Mouse (Mus musculus) liver, postnatal 0 days (tissue): Measurements from ENCODE around the gene Prkrip1. TPM values are rescaled to one million over a fixed set of nuclear protein-coding genes. Genes with fewer than 3 reads are reported as not detected.

ENCODE experiments used
- ATAC-seq: fragments of 200-750 bp; cut with Nextera tagmentation; 2 replicates; pipeline ENCODE4 v1.8.0; 2017; ENCODE audit warnings: mild to moderate bottlenecking, moderate library complexity
- DNase-seq: peaks from one replicate; pipeline ENCODE4 v3.0.0-alpha.2; 2016
- H3K27ac ChIP-seq: fragments of 300-500 bp; sonication (generic); 2 replicates; pipeline ENCODE4 v1.5.1; 2014; ENCODE audit warnings: antibody characterized with exemption, moderate library complexity, mild to moderate bottlenecking, low read depth
- H3K27me3 ChIP-seq: fragments of 300-500 bp; sonication (generic); 2 replicates; pipeline ENCODE4 v1.6.1; 2014; ENCODE audit warnings: low read length, control low read depth, mixed read lengths; ENCODE audit not compliant: insufficient read depth
- H3K36me3 ChIP-seq: fragments of 300-500 bp; sonication (generic); replicated peaks from 2 replicates; pipeline ENCODE4 v1.6.1; 2014; ENCODE audit warnings: mild to moderate bottlenecking, control low read depth, low read length, moderate library complexity, mixed read lengths; ENCODE audit not compliant: insufficient read depth
- H3K4me1 ChIP-seq: fragments of 300-500 bp; sonication (generic); 2 replicates; pipeline ENCODE4 v1.6.1; 2014; ENCODE audit warnings: antibody characterized with exemption, mild to moderate bottlenecking, control low read depth; ENCODE audit not compliant: insufficient read depth
- H3K4me2 ChIP-seq: fragments of 300-500 bp; sonication (generic); 2 replicates; pipeline ENCODE4 v1.6.1; 2014; ENCODE audit warnings: low read depth, mild to moderate bottlenecking, low read length, moderate library complexity, mixed read lengths
- H3K4me3 ChIP-seq: fragments of 300-500 bp; sonication (generic); 2 replicates; pipeline ENCODE4 v1.5.1; 2014; ENCODE audit warnings: low read depth, low read length
- H3K9ac ChIP-seq: fragments of 300-500 bp; sonication (generic); replicated peaks from 2 replicates; pipeline ENCODE4 v1.6.1; 2014; ENCODE audit warnings: mild to moderate bottlenecking, moderate library complexity
- H3K9me3 ChIP-seq: fragments of 300-500 bp; sonication (generic); 2 replicates; pipeline ENCODE4 v1.6.1; 2016; ENCODE audit warnings: mild to moderate bottlenecking, control low read depth, low read length, mixed read lengths
- CTCF ChIP-seq: sonication (generic); IDR thresholded peaks from 2 replicates; pipeline ENCODE4 v1.5.1; 2016; ENCODE audit warnings: antibody characterized with exemption, low read depth
- EP300 ChIP-seq: IDR thresholded peaks from 2 replicates; pipeline ENCODE4 v1.6.1; 2016; ENCODE audit warnings: antibody characterized with exemption, low read depth, mild to moderate bottlenecking
- WGBS: fragments of 180-500 bp; shearing (Covaris S2); extraction: QIAGEN DNeasy Blood & Tissue Kit; methylation state at CpG from one replicate; pipeline ENCODE4 v1.1.7; 2014; ENCODE audit not compliant: insufficient replicate concordance; 5-methylcytosine and 5-hydroxymethylcytosine counted together
- polyA plus RNA-seq: library from polyadenylated mRNA; unstranded; fragments of >200 nt; fragmentation: Nextera tagmentation; extraction: Ambion mirVana; gene quantifications from 2 replicates; pipeline ENCODE4 v1.2.1, GENCODE M21; 2015

Gene Prkrip1
- polyA plus RNA-seq, 1 experiment from 2014 or later = 19.6 TPM

- peaks cover 24% of the 10 kb centered on the region for H3K36me3 ChIP-seq
- H3K9ac ChIP-seq = no peak overlapping the region
Measured at GRCm38 (mm10) chr5:136143161-136143755, 55.5 kb downstream of the Prkrip1 start.

GRCm38 (mm10) chr5:136142746-136143145 lies 56.0 kb downstream of the Prkrip1 start:
- Histone ChIP-seq H3K4me2 (no peak overlapping the region), H3K27ac (no peak overlapping the region), H3K27me3 (no peaks in the 10 kb centered on the region), H3K4me1 (peaks cover 5% of the 10 kb centered on the region), H3K36me3 (peaks cover 24% of the 10 kb centered on the region), H3K9ac (no peak overlapping the region), H3K9me3 (no peaks in the 10 kb centered on the region; the same call in 1 of the 2 replicates), H3K4me3 (no peak overlapping the region)
- no peak for TF ChIP-seq EP300
- peak; percentile 52 for TF ChIP-seq CTCF
- DNase-seq (no peak), ATAC-seq (no peak)
- 87% methylated on average over 5 of the region's 5 CpGs for WGBS

More at GRCm38 (mm10) chr5:136143161-136143755, 55.5 kb downstream of the Prkrip1 start:
- Histone ChIP-seq H3K9me3 (no peaks in the 10 kb centered on the region; the same call in 1 of the 2 replicates), H3K4me2 (no peak overlapping the region), H3K27me3 (no peaks in the 10 kb centered on the region), H3K4me3 (no peak overlapping the region), H3K27ac (no peak overlapping the region), H3K4me1 (peaks cover 7% of the 10 kb centered on the region)
- DNase-seq = no peak
- TF ChIP-seq EP300 (no peak), CTCF (peak; percentile 61)
- no peak for ATAC-seq
- WGBS = 81% methylated on average over 6 of the region's 6 CpGs

GRCm38 (mm10) chr5:136140057-136140482 lies 58.7 kb downstream of the Prkrip1 start:
- Histone ChIP-seq H3K4me3 (no peak overlapping the region), H3K4me2 (no peak overlapping the region), H3K4me1 (peaks cover 13% of the 10 kb centered on the region), H3K9ac (no peak overlapping the region), H3K27me3 (no peaks in the 10 kb centered on the region), H3K27ac (0 out of 2 replicates have a peak overlapping the region, but pooled peaks have one; percentile 46), H3K9me3 (no peaks in the 10 kb centered on the region; the same call in 1 of the 2 replicates), H3K36me3 (peaks cover 24% of the 10 kb centered on the region)
- DNase-seq (no peak), ATAC-seq (no peak)
- WGBS = 86% methylated on average over 10 of the region's 10 CpGs
- no peak for TF ChIP-seq EP300
- no peak for TF ChIP-seq CTCF

- Histone ChIP-seq H3K27ac (peak overlapping the region; percentile 58), H3K4me3 (no peak overlapping the region), H3K9ac (no peak overlapping the region), H3K36me3 (peaks cover 24% of the 10 kb centered on the region), H3K9me3 (no peaks in the 10 kb centered on the region; the same call in 1 of the 2 replicates), H3K4me2 (0 out of 2 replicates have a peak overlapping the region, but pooled peaks have one; percentile 11), H3K27me3 (no peaks in the 10 kb centered on the region), H3K4me1 (peaks cover 15% of the 10 kb centered on the region)
- WGBS = 74% methylated on average over 13 of the region's 13 CpGs
- TF ChIP-seq EP300 (no peak), CTCF (no peak)
- no peak for DNase-seq
- no peak for ATAC-seq
Measured at GRCm38 (mm10) chr5:136139393-136139792, 59.4 kb downstream of the Prkrip1 start.

- ATAC-seq (no peak), DNase-seq (peak; percentile 78)
- TF ChIP-seq EP300 = no peak
- TF ChIP-seq CTCF = peak; percentile 83
- peaks cover 15% of the 10 kb centered on the region for H3K4me1 ChIP-seq
- H3K27ac ChIP-seq = 0 out of 2 replicates have a peak overlapping the region, but pooled peaks have one; percentile 91
- no peaks in the 10 kb centered on the region for H3K27me3 ChIP-seq
- 51% methylated on average over 13 of the region's 13 CpGs for WGBS
- H3K9ac ChIP-seq = no peak overlapping the region; the same call in 1 of the 2 replicates
- H3K36me3 ChIP-seq = peaks cover 35% of the 10 kb centered on the region
- peak overlapping the region; percentile 93; the same call in 1 of the 2 replicates for H3K4me3 ChIP-seq
- no peaks in the 10 kb centered on the region for H3K9me3 ChIP-seq
- H3K4me2 ChIP-seq = peak overlapping the region; percentile 77
Measured at GRCm38 (mm10) chr5:136137658-136138274, 61.0 kb downstream of the Prkrip1 start.

- DNase-seq (no peak), ATAC-seq (peak; percentile 43)
- H3K36me3 ChIP-seq = peaks cover 46% of the 10 kb centered on the region
- no peaks in the 10 kb centered on the region for H3K27me3 ChIP-seq
- peak overlapping the region; percentile 77 for H3K4me2 ChIP-seq
- peak overlapping the region; percentile 93 for H3K4me3 ChIP-seq
- H3K9ac ChIP-seq = peak overlapping the region; percentile 89
- H3K4me1 ChIP-seq = peaks cover 15% of the 10 kb centered on the region
- WGBS = 6% methylated on average over 20 of the region's 20 CpGs
- no peaks in the 10 kb centered on the region for H3K9me3 ChIP-seq
- TF ChIP-seq EP300 (no peak), CTCF (no peak)
- H3K27ac ChIP-seq = peak overlapping the region; percentile 91
Measured at GRCm38 (mm10) chr5:136136292-136136990, 62.3 kb downstream of the Prkrip1 start.
